Mouse (Mus musculus) kidney, postnatal 25 days (tissue): ENCODE results near the gene Slc9a7.

Source experiments
- DNase-seq, 2 experiments: peaks; one replicate each; pipeline ENCODE4 v3.0.0; 2021; ENCODE audit warnings: mixed read lengths in 2 of 2

Slc9a7 gene

DNA sequence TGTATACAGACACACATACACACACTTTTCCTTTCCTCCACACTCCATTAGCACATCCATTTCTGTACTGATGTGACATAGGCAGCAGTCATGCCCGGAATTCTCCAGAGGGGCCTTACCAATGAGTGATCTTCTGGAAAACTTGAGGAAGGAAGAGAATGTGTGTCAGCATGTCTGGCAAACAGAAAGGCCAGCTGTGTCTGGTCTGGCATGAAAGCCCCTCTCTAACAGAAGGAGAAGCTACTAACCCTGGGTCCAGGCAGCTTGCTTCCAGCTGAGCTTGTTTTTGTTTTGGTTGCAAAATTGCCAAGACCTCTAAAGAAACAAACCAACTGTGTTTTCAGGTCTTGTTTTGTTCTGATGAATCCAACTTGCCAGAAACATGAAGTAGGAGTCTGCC is 162.1 kb downstream of the Slc9a7 start:
- no peak for DNase-seq

DNA sequence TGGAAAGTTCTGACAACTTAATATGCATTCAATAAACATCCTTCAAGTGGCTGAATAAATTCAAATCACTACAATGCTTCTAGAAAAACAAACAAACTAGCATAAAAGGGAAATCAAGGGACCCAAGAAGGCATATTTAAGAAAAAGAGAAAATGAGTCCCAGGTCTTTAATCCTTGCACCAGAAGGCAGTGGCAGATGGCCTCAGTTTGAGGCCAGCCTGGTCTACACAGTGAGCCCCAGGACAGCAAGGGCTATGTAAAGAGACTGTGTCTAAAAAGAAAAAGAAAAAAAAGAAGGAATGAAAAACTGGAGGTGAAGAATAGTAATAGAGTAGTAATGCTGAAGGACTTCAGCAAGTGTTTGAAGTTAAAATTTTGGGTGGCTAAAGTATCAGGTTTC is 162.7 kb downstream of the Slc9a7 start:
- no peak for DNase-seq

DNA sequence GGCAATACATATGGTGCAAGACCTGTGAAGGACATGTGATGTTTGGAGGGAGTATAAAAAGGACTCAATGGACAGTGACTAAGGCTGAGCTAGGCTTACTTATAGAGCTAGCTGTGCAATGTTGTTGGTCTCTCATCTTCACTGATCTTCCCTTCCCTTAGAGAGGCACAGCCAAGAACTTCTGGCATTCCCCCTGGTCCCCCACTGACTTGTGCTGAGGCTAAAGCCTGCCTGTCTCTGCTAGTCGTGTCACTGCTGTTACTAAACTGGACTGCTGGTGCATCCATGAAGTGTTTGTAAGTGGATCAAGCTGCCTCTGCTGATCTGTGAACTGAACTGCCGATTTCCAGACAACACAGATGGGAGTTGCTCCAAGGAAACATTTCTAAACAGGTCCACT is 166.1 kb downstream of the Slc9a7 start:
- no peak for DNase-seq

DNA sequence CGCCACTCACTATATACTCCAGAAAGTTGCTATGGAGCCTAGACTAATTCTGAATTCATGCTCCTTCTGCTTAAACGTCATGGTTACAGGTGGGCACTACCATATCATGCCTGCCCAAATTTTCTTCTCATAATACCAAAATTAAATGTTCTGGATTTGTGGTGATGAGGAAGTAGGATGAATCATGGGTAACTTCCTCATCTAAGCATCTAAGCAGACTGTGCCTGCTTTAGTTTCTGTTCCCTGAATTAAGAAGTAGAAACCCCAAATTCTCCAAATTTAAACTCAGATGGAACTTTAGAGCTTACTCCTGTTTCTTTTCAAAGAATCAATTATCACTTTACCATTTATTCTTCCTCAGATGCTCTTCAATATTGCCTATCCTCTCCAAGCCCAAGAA is 173.9 kb downstream of the Slc9a7 start:
- no peak for DNase-seq

DNA sequence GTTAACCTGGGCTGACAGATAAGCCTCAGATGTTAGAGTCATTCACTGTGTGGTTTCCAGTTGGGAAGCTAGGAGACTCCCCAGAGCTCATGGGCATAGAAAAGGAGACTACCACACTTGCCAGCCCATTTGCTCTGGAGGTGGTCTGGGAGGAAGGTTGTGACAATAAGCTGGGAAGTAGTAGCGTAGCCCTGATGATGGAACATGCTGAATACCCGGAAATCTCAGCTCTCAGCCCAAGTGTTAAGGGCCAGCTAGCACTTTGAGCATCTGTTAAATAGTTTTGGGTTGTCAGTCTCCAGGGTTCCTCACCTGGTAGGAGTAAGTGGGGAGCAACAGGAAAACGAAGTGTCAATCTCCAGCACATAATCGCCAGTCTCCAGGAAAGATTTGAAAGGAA is 221.4 kb downstream of the Slc9a7 start:
- no peak for DNase-seq

DNA sequence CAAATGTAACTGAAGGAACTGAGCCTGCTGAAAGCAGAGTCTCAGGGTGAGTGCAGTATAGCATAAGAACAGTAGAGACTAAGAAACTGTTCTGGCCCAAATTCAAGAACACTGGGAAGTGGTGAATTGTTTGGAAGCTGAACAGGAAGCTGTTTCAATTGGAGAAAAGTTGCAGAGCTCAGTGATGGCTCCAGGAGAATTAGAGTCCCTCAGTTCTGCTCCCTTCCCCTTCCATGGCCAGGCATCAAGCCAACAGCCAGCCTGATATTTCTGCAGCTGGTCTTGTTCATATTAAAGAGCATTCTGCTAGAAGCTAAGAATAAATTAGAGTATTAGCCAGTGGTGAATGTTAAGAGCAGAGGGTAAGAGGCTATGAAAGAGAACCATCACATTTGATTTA is 225.0 kb downstream of the Slc9a7 start:
- peak; percentile 20 to 34 for DNase-seq

DNA sequence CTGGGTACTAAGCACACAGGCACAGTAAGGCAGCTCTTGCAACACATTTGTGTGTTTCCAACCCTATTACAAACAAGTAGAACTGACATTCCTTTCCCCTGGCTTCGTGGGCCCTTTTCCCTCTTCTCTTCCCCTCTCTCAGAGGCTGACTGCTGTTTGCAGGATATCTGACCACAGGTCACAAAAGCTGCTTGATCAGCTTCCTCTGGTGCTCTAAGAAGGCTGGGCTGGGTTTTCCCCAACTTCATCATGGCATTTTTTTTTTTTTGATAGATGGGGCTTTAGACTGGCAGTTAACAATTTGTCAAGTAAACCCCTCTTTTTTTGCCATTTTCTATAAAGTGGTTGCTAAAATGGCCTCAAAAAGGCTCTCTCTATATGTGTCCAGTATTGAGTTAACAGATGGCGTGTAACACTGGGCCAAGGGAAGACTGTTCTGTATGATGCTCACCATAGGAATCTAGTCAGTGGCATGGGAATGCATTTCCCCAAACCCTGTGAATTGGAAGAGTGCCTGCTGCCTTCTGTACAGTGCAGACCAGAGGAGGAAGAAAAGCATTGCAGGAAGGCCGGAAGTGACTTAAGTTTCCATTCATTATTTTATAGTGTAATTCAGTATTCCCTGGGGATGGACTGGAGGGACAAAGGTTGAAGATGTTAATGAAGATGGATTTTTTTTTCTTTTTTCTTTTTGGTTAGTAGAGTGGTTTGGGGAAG is 229.7 kb downstream of the Slc9a7 start:
- no peak for DNase-seq

DNA sequence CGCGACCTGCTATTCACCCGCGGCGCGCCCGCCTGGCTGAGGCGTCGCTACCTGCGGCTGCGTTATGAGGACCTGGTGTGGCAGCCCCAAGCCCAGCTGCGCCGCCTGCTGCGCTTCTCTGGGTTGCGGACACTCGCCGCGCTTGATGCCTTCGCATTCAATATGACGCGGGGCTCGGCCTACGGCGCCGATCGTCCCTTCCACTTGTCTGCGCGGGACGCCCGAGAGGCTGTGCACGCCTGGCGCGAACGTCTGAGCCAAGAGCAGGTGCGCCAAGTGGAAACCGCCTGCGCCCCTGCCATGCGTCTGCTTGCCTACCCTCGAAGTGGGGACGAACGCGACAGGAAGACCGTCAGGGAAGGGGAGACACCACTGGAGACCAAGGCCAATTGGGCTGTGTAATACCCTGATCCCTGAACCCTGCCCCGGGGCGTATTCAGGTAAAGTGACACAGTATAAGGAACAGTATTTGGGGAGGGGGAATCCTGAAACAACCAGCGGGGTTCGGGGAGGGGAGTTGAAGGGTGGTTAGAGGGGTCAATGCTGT is 230.8 kb downstream of the Slc9a7 start:
- DNase-seq, result peak in 1 of 2 experiments; percentile 7

DNA sequence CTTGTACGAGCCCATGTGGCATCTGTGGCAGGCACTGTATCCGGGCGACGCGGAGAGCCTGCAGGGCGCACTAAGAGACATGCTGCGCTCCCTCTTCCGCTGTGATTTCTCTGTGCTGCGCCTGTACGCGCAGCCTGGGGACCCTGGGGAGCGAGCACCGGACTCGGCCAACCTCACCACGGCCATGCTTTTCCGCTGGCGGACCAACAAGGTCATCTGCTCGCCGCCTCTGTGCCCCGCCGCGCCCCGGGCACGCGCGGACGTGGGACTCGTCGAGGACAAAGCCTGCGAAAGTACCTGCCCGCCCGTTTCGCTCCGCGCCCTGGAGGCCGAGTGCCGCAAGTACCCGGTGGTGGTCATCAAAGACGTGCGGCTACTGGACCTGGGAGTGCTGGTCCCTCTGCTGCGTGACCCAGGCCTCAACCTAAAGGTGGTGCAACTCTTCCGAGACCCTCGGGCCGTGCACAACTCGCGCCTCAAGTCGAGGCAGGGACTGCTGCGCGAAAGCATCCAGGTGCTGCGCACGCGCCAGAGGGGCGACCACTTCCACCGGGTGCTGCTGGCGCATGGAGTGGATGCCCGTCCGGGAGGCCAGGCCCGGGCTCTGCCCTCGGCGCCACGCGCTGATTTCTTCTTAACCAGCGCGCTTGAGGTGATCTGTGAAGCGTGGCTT is 231.4 kb downstream of the Slc9a7 start:
- peak; percentile 4 to 40 for DNase-seq

DNA sequence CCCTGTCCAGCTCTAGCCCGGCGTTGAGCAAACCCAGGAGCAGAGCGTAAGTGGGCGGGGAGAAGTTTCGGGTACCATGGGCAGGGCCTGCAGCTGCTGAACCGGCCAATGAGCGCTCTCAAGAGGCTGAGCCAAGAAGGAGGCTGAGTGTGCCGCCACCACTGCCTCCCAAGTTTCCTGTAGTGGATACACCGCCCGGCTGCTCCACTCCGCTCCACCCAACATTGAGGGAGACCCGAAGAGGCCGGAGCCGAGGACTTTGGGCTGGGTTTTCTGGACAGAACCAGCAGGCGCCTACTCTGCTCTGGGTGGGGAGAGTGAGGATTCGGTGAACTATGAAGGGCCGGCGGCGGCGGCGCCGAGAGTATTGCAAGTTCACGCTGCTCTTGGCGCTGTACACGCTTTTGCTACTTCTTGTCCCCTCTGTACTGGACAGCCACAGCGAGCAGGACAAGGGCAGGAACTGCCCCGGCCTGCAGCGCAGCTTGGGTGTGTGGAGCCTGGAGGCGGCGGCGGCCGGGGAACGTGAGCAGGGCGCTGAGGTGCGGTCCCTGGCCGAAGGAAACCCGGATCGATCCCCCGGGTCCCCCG is 232.1 kb downstream of the Slc9a7 start, which contains the start of gene Chst7:
Chst7 (plus strand) TSS at position 180 of the 591 bp plus-strand sequence.
- DNase-seq, result peak; percentile 77 to 87
